Mouse (Mus musculus): Measurements from ENCODE around the gene Dhx36.

Dhx36 gene

DNA sequence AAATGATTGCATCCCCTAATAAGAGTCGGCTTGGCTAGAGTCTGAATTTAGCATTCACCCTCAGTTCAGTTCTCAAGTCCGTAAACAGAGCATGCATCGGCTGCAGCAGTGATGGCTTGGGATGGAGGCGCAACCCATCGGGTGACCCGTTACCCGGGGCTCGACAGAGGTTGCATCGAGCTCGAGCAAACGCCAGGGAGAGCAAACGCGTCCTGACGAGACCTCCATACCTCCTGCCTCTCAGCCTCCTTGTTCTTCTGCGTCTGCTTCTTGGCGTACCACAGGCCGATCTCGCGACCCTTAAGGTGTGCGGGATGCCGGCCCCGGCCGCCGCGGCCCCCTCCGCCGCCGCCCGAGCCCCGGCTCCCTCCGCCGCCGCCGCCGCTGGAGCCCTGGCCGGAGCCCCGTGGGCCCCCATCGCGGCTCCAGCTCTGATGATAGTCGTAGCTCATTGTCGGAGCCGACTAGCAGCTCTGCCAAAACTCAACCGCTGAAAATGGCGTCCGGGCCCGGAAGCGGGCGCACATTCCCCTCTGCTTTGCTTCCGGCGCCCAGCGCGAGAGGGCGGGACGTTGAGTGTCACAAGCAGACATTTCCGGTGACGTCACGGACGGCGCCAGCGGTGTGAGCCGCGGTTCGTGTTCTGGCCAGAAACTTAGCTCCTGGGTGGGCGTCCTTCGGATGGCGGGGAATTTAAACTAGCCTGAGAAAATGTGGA is at the start of gene Dhx36:
TSS of gene Dhx36 (minus strand) at position 517 of the 718 bp plus-strand sequence.
- in situ Hi-C loops (cut with MboI) = no loop called here

DNA sequence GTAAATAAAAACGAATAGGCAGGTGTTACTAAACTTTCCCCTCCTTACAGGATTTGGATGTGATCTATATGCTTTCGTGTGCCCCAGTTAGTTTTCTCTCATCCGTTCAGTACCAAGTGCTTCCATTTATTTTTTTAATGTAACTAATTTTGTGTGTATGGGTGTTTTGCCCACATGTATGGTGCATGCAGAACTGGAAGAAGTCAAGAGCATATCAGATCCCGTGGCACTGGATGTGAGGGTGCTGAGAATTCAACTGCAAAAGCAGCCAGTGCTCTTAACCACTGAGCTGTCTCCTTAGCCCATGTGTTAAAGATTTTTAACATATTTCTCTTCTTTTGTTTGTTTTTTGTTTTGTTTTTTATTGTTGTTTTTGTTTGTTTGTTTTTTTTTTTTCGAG is 20.8 kb upstream of the Dhx36 start:
- in situ Hi-C loops (cut with MboI) = no loop called here

DNA sequence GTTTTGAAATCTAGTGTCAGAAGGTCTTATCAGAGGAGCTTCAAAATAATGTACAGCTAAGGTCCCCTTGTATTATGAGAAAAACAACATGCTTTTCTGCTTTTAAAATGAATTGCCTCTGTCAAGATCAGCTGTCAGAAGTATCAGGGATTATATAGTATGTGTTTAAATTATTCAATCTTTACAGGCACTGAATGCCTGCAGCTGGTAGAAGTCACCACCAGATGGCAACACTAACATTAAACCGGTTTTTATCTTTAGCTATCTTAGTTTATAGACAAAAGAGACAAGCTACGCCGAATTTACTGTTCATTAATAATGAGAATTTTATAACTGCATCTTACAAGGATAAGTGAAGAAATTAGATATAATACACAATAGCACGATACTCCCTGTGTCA is 20.4 kb upstream of the Dhx36 start:
- in situ Hi-C loops (cut with MboI) = no loop called here

DNA sequence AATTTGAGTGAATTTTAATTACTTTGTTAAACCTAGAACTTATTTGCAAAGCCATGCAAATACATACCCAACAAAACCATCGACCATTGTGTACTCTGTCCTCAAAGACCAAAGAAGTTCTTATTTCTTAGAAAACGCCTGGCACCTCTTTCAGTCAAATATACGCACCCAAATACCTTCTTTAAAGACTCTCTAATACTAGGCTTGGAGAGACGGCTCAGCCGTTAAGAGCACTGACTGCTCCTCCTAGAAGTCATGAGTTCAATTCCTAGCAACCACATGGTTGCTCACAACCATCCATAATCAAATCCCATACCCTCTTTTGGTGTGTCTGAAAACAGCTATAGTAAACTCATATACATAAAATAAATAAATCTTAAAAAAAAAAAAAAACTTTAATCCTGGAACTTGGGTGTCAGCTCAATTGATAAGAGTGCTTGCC is 423 bp upstream of the Dhx36 start:
- in situ Hi-C loops (cut with MboI) = no loop called here

DNA sequence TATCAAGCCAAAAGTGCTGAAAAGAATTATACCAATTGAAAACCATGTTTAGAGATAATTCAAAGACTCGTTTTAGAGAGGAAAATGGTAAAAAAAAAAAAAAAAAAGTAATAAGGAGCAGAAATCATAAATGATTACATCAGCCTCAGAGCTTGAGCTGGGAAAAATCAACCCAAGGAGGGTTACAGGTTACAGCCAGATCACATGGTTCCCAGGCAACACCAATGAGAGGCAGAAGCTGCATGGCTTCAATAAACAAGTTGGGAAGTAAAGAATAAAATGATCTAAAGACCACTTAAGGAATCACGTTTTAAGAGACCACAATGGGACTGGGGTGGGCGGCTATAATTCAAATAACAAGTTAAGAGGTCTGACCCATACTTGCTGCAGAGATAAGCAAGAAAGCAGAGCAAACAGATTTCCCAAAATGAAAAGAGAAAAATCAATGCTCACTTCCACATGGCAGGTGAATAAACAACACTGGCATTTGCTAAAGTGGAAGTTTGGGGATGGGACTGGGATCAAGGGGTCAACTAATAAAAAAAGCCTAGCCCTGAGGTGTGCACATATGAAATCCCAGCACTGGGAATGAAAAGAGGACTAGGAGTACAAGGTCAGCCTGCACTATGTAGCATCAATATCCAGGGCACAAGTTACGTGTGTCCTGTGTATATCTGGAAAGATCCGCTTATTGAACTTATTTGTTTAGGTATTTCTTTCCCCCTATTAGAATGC is 1.5 kb downstream of the Dhx36 start:
- in situ Hi-C loops (cut with MboI) = no loop called here

DNA sequence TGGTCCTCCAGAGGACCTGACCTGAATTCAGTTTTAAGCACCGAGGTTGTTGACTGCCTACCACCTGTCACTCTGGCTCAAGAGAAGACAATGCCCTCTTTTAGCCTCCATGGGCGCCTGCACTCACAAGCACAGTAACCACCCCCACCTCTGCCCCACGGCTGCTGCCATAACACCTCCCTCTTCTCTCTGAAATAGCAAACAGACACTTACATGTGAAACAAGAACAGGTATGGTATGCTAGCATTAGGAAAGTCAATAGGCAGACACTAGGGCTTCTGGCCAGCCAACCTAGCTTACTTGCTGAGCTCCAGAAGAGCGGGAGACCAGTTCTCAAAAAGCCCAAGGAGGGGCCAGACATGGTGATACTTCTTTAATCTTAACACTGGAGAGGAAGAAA is 7.5 kb downstream of the Dhx36 start:
- in situ Hi-C loops (cut with MboI) = no loop called here

DNA sequence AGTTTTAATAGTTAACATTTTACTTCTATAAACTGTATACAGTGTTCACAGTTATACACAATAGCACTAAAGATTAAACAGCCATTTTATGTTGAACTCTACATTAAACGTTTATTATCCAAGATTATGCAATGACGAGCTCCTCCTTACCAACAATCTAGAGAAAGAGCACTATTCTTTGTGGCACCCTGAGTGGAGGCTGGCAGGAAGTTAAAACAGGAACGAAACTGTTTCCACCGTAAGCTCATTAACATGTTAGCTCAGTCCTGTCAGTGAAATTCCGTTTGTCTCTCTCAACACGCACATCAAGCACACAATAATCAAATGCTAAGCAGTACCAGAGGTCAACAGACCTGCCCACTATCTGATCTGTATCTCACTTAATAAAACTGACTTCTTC is 14.2 kb downstream of the Dhx36 start:
- in situ Hi-C loops (cut with MboI) = no loop called here

DNA sequence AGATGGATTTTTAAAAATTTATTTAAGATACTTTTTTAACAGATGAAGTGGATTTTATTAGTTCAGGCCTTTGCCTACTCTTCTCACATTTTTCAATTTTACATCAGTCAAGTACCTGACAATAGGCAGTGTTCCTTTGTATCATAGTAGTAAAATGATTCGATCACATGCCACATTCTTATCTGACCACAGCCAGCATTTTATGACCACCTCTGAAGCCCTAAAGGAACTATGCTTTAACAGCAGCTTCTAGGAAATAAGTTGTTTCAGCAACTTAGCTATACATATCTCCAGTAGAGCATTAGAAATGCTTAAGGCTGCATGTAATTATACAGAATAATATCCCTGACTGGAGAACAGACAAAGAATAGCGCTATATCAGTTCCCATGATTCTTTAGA is 22.5 kb downstream of the Dhx36 start:
- in situ Hi-C loops (cut with MboI) = no loop called here

DNA sequence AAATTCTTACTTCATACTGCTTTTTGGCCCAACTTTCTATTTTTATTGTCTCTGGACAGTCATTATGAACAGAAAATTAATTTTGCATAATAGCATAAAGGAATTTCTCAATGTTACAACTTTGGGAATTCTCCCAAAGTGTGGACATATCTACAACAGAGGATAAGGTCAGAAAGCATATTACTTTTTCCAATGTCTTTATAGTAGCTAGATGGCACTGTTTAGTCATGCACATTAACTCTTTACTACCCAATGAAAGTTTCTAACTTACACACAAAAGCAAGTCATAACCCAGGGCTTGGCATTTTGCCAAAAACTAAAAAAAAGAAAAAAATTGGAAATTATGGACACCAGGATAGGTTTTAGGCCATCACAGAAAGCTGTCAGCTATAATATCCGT is 36.6 kb downstream of the Dhx36 start:
- in situ Hi-C loops (cut with MboI) = loop anchor here (25.0 kb wide), 1 partner anchor 1183 kb away; no protein-coding TSS in a partner anchor

DNA sequence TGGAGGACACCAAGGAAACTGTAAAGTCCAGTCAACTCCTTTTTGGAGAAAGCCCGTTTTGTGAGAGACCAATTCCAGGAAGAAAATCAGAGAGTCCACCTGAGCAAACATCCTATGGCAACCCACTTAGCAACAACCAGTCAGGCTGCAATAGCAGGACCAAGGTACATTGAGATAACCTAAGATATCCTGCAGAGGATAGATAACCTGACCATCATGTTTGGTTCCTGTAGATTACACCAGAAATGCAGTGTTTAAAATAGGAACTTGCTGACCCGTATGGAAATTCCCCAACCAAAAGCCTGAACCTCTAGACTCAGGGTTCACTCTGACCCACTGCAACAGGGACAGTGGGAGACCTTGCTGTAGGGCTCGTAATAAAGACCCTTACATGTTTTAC is 42.5 kb downstream of the Dhx36 start:
- in situ Hi-C loops (cut with MboI) = loop anchor here (25.0 kb wide), 1 partner anchor 1177 kb away; no protein-coding TSS in a partner anchor

DNA sequence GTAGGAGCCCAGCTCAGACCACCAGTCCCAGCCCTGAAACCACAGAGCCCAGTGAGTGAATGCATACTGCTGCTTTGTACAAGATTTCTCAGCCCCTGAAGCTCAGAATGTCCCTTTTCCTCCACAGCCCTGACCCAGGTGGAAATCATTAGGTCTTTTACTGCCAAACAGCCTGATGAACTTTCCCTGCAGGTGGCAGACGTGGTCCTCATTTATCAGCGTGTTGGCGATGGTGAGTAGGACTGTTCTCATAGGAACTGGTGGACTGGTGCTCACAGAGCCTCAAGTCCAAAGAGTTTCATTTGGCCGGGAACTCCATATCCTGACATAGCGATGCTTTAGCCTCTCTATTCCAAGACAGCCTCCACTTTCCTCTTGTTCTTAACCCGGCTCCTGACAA is 47.3 kb downstream of the Dhx36 start:
- in situ Hi-C loops (cut with MboI) = loop anchor here (25.0 kb wide), 1 partner anchor 1172 kb away; no protein-coding TSS in a partner anchor

DNA sequence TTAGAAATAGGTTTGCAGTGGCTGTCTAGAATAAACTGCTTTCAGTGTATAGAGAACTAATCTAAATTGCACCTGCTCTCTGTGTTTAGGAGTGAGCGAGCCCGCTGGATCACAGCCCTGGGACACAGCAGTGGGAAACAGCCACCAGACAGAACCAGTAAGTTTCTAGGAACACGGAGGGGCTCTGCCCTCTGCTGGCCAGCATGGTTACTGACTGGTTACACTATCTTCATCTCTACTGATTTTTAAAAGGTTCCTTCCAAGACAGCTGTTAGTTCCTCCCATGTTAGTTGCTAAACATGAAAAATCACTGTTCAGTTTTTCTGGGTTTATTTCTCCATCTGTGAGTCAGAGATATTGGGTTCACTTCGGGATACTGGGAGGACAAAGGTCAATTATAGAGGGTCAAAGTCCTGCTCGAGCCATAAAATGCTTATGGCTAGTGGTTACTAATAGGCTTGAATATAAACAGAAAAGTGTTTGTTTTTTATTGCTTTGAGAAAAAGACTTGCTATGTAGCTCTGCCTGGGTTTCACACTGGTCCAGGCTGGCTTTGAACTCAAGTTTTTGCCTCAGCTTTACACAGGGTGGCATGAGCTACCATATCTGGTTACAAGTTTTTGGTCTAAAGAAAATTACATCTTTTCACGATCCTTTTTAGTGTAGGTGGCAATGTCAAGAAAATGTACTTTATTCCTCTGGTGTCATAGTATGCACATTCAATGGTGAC is 48.4 kb downstream of the Dhx36 start:
- in situ Hi-C loops (cut with MboI) = loop anchor here (25.0 kb wide), 1 partner anchor 1171 kb away; no protein-coding TSS in a partner anchor

DNA sequence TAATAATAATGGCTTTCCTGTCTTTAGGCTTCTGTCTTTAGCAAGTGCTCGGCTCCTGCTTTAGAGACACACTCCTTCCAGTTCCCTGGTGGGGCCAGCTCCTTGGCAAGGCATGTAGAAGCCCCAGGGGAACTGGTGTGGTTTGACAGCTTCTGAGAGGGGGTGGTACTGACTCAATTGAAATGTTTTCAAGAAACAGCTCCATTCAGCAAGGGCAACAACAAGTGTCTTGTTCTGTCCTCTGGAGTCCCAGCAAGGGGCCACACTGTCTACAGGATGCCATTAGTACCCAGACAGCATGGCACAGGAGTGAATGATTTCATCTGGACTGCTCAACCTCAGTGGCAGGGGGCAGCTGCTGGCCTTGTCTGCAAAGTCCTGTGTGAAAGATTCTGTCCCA is 51.0 kb downstream of the Dhx36 start:
- in situ Hi-C loops (cut with MboI) = loop anchor here (25.0 kb wide), 1 partner anchor 1169 kb away; no protein-coding TSS in a partner anchor

DNA sequence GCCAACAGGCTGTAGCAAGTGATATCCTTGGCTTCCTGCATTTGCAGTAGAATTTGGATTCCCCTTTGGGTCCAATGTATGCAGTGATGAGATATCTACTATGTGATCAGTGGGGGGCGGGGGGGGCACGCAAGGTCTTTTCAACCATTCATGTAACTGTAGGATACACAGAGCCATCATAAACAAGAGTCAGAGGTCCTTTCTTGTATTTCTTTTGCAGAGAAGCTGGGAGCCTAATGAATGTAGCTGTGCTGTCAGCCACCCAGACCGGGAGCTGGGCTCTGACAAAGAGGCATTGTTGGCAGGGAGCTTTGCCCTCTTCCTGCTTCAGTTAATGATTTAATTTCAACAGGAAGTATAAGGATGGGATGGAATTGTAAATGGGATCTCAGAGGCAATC is 52.7 kb downstream of the Dhx36 start:
- in situ Hi-C loops (cut with MboI) = loop anchor here (25.0 kb wide), 1 partner anchor 1167 kb away; no protein-coding TSS in a partner anchor

DNA sequence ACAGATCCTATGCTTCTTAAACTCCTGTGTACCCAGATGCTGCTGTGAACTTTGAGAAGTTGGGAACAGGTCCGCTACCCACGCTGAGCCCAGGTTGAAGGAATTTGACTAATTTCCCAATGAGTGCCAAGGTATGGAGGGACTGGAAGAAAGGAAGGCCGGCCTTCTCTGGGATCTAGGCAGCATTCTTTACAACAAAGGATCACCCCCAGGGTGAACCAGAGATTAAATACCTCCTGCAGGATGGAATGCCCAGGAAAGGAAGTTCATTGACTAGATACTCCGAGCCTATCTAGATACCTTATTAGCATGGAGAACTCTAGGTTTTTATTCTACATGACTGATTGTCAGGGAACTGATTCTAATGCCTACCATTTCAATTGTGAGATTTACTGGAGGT is 53.8 kb downstream of the Dhx36 start:
- in situ Hi-C loops (cut with MboI) = loop anchor here (25.0 kb wide), 1 partner anchor 1166 kb away; no protein-coding TSS in a partner anchor

DNA sequence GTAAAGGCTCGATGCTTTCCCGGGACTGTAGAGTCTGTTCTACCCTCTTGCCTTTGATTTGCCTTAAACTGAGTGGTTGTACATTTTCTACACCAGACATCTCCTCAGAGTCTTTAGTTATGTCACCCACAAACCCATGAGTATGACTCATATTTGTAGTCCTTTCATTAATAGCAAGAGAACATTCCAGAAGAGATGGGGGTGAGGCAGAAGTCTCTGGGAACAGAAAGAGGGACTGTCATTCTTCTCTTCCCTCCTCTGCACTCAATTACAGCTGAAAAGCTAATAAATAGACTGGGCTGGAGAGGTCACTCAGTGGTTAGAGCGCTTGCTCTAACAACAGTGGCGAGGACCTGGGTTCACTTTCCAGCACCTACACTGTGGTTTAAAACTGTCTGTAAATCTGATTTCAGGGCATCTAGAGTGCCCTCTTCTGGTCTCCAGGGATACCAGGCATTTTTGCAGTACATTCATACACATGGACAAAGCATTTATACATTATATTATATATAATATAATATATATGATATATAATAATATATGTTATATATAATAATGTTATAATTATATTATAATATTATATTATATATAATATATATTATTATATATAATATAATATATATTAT is 56.8 kb downstream of the Dhx36 start:
- in situ Hi-C loops (cut with MboI) = loop anchor here (25.0 kb wide), 1 partner anchor 1163 kb away; no protein-coding TSS in a partner anchor

DNA sequence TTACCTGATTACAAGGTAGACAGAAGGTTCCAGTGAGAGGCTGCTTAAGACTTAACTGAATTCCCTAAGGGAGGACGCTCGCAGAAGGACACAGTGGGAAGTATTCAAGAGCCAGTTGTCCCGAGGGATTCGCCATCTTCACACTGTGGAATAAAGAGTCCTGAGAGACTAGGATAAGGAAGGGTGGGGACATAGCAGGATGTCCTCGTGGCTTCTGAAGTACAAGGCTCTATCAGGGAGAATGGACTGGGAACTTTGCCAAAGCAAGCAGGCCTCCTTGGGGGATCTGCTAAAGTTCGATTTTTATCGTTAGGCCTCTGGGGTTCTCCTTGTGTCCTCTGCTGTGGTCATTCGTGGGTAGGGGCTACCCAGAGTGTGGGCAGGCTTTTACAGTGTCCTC is 59.7 kb downstream of the Dhx36 start:
- in situ Hi-C loops (cut with MboI) = no loop called here

DNA sequence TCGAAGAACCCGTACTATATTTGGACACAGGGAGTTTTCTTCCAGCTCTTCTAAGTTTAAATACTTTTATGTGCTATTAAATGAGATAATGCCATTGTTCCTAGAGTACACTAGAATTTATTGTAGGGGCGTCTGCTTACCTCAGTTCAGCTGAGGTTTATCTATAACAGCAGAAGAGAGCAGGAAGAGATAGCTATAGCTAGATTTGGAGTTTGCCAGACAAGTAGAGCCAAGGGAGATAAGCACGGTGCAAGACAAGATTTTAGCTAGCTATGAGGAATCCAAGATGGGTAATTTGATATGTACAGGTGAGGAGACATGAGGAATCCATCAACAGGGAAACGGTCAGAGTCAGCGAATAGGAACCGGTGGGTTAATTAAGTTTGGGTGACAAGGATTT is 60.5 kb downstream of the Dhx36 start:
- in situ Hi-C loops (cut with MboI) = no loop called here

DNA sequence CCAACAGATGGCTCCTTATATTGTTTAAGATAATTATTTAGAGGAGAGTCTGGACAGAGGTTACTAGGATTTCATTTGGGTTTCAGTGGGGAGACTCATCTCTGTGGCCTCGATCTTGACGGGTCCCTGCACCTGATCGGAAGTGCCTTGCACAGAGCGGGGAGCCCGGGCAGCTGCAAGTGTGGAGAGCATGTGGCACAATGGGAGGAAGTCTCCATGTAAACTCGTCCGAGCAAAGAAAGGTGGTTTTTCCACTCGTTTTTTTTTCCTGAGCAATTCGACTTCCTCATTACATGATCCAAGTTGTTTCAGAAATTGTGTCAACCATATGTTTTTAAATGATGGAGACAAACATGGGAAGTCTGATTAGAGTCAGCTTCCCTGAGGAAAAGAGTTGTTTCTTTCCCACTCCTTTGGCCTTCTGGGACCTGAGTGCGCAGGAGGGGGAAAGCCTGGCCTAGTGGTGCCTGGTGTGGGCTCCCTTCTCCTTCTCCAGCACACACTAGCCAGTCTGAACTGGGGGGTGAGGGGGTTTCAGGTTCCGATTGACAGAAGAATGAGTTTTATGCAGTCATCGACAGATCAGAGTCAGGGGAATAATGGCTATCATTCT is 63.1 kb downstream of the Dhx36 start:
- in situ Hi-C loops (cut with MboI) = no loop called here

DNA sequence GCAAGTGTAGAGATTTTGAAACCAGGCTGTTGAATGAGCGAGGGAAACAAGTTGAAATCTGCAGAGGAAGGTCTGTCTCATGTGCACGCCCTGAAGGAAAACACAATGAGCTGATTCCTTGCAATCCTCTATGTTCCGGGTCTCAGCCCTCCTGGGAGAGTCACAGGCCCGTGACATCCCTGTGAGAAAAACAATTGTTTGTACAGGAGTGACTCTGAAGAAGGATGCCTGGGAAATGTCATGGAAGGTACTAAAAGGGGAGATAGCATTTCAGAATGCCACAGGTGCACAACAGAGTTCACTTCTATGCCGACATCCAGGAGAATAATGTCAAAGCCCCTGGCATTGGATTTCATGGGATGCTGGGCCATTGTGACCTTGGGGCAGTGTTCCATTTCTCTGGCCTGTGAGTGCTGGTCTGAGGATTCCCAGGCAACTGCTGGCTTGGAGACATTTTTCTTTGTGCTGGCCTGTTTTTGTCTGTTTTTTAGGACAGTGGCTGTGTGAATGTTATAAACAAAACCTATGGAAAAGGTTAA is 66.3 kb downstream of the Dhx36 start:
- in situ Hi-C loops (cut with MboI) = no loop called here

DNA sequence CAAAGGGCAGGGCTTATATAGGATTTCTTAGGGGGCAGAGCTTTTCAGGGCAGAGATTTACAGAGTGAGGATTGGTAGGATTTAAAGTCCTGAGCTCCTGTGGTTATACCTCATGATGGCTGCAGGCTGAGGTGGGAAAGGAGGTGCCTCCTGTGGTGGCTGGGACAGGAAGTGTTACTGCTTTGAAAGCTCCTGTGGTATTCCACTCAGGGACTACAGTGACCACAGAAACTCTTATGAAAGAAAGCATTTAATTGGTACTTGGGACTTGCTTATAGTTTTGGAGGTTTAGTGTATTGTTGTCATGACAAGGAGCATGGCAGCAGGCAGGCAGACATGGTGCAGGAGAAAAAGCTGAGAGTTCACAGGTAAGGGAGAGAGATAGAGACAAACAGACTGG is 70.9 kb downstream of the Dhx36 start:
- in situ Hi-C loops (cut with MboI) = no loop called here

All from mature B cell (primary cell).